Mouse (Mus musculus): ENCODE measurements around the gene Pnpla3.

Pnpla3 gene

DNA sequence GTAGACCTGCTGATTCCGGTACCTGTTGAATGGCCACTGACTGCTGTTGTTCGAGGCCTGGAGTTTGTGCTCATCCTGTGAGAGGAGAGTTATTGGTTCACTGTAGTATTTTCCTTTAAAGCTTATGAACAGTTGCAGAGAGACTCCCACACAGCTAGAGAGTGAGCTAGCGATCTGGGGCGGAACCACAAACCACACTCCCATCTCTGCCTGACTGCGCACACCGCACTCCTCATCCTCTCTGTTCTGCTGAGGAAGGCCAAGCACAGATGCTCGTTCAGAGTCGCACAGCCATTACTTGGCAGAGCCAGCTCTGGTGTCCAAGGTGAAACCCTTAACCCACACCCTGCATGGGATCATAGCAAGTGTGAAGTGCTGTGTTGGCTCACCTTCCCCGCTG, 11.1 kb downstream of the Pnpla3 start:
- DNase-seq (ENCODE audit: low spot score in 2 of 2): no peak

DNA sequence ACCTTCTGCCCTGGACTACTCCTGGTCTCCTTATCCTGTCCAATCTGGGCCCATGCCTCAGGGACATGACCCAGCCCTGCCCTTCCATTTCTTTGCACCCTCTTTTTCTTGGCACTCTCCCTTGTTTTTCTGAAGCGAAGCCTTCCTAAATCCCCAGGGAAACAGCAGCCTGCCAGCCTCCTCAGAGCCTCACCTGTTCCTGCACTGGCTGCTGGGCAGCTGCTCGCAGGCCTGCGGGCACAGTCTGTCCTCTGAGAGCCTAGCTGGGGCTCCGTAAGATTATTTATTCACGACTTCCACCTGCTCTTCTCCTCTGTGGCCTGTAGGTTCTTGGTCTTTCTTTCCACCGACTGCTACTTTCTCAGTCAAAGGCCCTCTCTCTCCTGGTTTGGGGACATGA, 14.4 kb downstream of the Pnpla3 start:
- DNase-seq (ENCODE audit: low spot score in 2 of 2): no peak

DNA sequence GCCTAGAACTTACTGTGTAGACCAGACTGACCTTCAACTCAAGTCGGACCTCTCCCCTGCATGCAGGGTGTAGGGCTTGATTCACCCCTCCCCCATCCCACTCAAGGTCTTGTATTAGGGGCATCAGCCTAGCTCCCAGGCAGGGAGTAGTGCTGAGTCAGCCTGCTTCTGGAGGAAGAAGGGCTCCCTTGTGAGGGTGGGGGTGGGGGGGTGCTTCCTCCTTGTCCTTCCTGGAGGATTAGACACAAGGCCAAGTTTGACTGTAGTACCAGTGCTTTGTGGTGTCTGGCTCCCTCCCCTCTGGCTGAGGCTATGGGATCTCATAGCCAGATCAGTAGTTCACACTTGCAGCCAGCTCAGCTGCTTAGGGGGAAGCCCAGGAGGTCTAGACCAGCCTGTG, 16.3 kb downstream of the Pnpla3 start:
- DNase-seq (ENCODE audit: low spot score in 2 of 2): no peak

DNA sequence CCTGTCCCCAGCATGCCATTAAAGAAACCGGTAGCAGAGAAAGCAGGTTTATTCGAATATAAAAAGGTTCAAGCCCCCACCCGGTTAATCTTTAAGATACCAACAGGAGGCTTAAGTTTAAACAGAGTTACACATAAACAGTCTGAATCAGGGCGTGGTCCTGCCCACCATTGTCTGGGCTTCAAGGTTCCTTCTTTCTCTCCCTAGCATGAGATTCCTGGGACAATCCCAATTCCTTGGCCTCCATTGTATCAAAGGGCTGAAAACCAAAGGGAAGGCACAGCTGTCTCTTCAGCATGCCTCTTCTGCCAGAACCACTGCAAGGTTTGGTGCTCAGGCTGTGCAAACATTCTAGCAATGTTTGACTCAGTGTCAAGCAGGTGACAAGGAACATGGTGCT, 18.6 kb downstream of the Pnpla3 start:
- no peak for DNase-seq (ENCODE audit: low spot score in 2 of 2)

DNA sequence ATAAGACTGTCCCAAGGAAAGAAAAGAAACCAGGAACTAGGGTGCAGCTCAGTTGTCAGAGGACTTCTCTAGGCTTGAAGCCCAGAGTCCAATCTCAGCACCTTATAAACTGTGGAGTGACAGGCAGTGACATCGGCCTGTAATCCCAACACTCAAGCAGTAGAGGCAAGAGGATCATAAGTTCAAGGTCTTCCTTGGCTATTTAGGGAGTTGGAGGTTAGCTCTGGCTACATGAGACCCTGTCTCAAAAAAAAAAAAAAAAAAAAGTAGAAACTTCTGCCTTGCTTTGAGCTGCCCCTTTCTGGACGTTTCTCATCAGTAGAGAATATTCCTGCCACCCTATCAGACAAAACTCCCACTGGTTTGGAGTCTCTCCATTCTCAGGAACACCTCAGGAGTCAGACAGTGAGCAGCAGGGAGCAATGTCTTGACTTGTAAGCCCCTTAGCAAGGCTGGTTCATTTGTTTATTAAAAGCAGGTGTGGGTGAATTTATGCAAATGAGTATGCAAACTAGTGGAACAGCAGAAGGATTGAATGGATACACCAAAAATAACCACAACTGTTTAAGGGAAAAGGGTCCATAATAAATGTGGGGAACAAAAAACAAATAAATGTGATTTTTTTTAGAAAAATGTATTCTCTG, 21.4 kb downstream of the Pnpla3 start:
- no peak for DNase-seq (ENCODE audit: low spot score in 2 of 2)

DNA sequence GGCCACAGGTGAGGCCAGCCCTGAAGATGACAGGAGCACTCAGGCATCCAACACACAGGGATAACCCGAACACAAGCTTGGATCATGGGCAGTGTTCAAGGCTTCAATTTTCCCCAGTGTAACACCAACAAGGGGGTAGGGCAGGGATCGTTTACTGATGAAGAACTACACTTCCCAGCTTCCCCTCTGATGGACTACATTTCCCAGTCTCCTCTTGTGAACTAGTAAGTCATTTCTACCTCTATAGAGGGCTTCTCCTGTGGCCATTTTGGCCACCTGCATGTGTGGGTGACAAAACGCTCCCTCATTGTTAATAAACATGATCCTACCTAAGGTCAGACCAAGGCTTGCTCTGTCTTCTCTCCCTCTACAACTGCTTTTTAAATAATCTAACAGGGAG, 22.2 kb downstream of the Pnpla3 start:
- no peak for DNase-seq (ENCODE audit: low spot score in 2 of 2)

DNA sequence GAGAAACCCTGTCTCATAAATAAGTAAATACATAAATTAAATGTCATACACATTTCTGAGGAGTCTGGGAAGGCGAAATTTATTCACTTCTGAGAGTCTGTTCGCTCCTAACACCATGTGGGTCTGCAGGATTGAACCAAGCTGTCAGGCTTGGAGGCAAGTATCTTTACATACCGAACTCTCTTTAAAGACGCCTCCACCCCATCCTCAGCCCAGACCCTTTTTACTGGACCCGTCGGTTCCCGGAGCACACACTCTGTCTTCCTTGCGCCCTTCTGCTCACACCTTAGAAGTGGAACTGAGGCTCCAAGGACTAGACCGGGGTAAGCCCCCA, 24.1 kb downstream of the Pnpla3 start:
- no peak for DNase-seq (ENCODE audit: low spot score in 2 of 2)

DNA sequence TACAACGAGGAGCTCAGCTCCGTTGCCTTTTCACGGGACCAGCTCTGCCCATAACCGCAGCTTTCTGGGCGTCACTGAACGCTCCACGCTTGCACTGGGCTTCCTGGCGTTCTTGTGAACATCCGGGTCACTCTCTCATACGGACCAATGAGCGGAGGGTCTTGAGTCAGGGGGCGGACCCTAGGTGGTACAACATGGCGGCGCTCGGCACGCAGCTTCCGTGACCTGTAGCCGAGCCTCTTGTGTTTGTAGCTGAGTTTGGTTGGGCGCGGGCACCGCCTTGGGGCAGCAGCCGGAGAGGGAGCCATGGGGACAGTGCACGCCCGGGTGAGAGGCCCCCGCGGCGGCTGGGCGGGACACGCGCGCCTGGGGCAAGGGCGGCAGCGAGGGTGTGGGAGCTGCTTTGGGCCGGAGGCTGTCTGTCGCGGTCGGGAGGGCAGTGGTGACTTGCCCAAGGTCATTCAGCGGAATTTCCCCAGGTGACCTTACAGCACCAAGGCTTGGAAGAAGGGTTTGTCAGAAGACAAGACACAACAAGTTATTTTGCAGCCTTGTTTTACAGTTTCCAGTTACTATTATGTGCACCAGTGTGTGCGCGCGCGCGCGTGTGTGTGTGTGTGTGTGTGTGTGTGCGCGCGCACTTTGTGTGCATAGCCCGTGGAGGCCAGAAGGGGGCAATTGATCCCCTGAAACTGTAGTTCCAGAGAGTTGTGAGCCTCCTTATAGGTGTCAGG, 24.6 kb downstream of the Pnpla3 start, which contains the start of gene Samm50:
Gene Samm50 (plus strand): TSS at position 184 of the 734 bp plus-strand sequence.
- DNase-seq (ENCODE audit: low spot score in 2 of 2): peak; percentile 87 to 91

DNA sequence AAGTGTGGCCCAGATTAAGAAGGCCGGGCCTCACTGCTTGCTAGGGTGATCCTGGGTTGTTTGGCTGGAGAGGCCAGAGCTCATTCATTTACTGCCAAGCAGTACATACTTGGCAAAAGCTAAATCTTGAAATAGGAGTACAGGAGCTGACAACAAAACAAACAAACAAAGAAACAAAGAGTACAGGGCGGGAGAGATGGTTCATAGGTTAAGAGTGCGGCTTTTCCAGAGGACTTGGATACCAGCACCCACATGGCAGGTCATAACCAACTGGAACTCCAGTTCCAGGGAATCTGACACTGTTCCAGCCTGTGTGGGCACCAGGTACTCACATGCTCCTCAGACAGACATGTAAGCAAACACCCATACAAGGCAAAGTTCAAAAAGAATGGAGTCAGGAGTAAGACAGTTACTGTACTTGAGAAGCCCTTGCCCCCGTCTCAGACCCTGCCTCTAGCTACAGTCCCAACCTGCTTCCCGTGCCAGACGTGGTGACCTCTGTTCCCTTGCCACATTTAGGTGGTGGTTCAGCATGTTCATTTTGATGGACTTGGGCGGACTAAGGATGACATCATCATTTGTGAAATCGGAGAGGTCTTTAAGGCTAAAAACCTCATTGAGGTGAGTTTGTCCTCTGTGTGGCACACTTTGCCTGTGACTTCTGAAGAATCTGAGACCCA, 29.0 kb downstream of the Pnpla3 start:
- no peak for DNase-seq (ENCODE audit: low spot score in 2 of 2)

DNA sequence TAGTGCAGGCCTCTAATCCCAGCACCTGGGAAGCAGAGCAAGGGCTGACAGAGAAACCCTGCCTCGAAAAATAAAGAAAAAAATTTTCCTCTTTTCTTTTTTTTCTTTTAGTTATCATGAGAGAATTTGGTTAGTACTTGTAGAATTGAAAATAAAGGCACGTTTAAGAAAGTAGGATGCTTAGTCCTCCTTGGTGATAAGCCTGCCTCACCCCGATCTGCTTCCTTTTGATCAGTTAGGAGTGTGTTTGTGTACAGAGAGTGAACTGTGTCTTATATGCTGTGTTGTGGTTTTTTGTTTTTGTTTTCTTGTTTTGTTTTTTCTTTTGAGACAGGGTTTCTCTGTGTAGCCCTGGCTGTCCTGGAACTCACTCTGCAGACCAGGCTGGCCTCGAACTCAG, 39.7 kb downstream of the Pnpla3 start:
- no peak for DNase-seq (ENCODE audit: low spot score in 2 of 2)

DNA sequence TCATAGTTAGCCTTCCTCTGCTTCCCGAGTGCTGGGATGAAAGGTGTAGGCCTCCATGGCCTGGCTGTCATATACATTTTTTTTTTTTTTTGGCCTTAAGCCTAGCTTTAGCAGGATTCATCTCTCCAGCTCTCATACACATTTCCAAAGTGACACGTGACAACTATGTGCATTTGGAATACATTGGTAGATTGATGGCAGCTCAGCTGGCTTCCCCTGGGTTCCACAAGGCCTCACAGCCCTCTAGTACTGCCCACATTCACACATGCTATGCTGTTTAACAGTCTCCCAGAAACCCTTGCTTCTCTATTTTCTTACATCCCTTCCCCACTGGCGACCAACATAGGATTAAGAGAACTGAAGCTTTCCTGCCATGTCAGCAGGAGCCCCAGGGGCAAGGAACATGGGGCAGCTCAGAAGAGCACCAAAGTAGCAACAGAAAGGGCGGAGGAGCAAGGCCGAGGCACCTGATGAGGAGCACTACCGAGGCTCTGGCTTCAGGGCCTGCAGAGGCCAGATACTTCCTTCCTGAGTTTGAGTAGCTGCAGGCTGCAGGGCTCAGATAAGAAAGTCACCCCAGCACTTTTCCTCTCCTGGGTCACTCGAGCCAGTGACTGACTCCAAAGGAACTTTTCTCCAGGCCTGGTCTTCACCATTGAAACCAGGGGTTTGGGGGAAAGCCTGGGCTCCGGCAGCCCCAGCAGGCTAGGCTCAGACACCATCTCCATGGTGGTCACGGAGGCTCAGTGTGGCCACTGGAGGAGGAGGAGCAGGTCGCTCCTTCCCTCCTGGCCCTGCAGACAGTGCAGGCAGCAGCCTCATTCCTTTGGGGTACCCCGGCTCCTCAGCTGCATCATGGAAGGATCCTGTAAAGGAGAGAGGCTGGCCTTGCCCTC, 42.1 kb downstream of the Pnpla3 start:
- peak; percentile 70 to 82 for DNase-seq (ENCODE audit: low spot score in 2 of 2)

DNA sequence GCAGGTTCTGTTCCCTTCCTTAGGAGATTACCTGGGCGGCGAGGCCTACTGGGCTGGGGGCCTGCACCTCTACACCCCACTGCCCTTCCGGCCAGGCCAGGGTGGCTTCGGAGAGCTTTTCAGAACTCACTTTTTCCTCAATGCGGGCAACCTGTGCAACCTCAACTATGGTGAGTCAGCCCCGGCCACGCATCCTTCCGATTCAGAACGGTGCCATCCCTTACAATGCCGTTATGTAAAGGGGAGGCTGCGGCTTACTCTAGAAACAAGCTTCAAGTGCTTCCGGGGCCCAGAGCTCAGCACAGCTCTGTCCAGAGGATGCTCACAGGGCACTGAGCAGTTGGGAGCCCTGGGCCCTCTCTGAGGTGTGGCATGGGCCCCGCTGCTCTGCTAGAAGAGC, 42.8 kb downstream of the Pnpla3 start:
- peak in 1 of 2 experiments; percentile 33 for DNase-seq (ENCODE audit: low spot score in 2 of 2)

DNA sequence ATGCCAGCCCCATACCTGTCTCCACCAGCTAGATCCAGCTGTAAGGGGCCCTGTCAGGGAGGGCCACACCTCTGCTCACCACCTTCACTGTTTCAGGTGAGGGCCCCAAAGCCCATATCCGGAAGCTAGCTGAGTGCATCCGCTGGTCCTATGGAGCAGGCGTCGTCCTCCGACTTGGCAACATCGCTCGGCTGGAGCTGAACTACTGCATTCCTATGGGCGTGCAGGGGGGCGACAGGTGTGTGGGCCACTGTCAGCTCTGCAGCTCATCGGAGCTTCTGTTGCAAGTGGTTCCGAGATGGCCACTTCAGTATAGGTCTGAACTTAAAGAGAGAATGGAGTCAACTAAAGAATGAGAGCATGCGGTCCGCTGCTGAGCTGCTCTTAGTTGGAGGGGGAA, 43.3 kb downstream of the Pnpla3 start:
- DNase-seq (ENCODE audit: low spot score in 2 of 2): peak; percentile 36 to 40

DNA sequence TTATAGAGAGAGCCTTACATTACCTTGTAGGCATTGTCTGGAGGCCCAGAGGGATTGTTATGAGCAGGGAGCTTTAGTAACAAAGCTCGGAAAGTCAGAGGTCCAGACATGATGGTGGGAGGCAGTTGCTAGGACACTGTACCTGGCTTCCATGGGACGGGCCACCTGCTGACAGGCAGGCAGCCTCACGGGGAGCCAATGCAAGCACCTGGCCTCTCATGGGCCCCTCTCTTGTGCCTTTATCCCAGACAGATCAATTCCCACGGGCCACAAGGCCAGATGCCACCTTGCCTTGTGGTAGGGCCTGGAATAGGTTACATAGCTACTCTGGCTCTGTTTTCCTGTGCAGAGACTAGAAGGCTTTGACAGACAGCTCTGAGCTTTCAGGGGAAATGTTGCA, 43.9 kb downstream of the Pnpla3 start:
- no peak for DNase-seq (ENCODE audit: low spot score in 2 of 2)

DNA sequence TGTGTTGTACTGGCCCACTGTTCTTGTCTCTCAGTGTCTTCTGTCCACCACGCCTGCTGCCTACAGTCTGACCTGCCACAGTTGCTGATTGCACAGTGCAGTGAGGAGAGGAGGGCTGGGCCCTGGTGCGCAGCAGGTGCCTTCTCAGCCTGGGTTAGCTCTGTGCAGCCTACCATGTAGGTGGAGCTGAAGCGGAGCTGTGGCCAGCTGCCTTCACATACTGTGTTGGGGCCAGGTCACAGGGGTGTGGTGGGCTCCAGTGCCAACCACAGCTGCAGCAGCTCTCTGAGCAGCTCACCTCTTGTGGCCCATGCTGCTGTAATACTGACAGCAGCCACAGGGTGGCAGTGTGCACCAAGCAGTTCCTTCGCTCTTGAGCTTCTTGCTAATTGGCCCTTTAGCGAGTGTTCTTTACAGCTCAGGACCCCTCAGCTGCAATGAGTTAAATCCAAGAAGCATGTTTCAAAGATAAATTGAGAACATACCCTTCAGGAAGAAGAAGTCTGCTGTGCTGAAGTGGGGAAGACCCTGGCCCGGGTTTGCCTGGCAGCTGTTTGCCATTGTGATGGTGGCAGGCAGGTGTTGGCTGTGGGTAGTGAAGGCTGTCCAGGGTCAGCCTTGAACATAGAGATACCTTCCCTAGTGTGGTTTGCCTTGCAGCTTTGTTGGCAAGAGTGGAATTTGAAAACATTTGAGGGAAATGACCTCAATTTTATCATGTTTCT, 44.6 kb downstream of the Pnpla3 start:
- peak; percentile 94 for DNase-seq (ENCODE audit: low spot score in 2 of 2)

DNA sequence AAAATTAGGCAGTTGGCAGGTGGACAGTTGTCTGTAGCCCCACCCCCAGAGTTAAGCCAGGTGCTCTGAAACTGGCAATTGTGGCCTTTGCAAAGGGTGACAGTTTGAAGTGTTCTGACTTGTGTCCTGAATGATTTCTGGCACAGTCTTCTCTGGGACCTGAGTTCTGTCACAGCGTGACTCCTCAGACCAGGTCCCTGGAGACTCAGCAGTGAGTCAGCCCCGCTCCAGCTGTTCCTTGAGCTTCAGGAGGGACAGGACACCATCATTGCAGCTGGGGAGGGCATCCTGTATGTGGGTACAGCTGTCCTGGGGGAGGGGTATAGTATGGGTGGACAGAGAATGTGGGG, 45.1 kb downstream of the Pnpla3 start:
- DNase-seq (ENCODE audit: low spot score in 2 of 2): no peak

DNA sequence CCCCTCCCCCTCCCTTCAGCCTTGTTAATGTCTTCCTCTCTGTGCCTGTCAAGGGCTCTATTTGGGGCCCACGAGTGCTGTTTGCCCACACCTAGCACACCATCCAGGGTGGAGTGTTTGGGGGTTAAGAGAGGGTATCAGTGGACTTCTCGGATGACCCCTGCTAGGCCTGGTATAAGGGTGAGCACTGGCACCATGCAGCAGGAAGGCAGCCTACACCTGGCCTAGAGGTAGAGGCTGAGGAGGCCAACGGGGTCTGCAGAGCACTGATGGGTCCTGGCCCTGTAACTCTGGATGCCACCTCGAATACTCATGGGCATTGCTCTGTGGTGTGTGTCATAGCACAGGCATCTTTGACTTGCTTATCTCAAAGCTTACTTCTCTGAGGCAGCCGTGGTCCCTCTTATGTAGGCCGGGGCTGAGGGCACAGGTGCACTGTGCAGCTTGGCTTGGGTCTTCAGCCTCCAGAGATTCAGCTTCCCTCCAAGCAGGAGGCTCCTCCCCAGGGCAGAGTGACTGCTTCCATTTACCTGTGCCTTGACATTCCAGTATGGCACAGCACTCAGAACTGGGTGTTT, 45.6 kb downstream of the Pnpla3 start:
- DNase-seq (ENCODE audit: low spot score in 2 of 2): no peak

DNA sequence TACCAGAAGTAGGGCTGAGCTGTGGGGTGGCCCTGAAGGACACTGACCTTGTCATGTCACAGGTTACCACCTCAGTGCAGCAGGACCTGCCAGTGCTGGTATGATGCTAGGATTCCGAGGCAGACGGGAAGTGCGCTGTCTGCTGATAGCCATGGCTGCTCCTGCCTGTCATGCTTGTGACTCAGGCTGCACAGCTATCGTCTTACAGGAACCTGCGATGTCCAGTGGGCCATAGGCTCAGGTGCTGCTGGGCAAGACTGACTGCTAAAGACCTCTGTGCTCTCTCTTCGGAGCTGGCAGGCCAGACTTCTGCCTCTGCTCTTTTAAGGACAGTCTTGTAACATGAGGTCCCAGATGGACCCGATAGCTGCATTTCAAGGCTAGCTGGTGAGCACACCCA, 46.8 kb downstream of the Pnpla3 start:
- no peak for DNase-seq (ENCODE audit: low spot score in 2 of 2)

DNA sequence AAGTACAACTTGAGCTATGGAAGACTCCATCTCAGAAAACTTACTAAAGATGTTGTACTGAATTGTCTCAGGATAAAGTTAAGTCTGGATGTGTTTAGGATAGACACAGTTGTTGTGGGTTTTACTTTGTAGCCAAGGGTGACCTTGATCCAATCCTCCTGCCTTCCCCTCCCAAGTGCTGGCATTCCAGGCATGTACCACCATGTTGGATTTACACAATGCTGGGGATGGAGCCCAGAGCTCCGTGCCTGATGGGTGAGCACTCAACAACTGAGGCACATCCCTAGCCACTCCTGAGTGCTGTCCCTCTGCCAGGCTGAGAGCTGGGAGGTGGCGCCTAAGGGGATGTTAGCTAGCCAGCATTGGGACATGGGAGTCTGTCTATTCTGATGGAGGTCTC, 47.6 kb downstream of the Pnpla3 start:
- DNase-seq (ENCODE audit: low spot score in 2 of 2): no peak

DNA sequence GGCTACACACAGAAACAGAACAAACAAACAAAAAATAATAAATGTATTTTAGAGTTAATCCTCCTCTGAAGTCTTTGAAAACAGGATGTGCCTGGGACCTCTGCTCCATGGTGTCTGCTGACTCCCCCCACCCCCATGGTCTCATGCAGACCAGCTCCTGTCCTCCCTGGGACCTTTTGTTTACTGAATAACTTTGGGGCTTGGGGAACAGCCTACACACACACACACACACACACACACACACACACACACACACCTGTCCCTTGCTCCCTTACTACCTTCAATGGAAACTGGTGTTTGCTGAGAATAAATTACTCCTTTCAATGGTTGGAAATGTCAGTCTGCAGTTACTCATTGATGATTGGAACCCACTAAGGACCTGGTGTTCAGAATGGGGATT, 48.4 kb downstream of the Pnpla3 start:
- DNase-seq (ENCODE audit: low spot score in 2 of 2): no peak

DNA sequence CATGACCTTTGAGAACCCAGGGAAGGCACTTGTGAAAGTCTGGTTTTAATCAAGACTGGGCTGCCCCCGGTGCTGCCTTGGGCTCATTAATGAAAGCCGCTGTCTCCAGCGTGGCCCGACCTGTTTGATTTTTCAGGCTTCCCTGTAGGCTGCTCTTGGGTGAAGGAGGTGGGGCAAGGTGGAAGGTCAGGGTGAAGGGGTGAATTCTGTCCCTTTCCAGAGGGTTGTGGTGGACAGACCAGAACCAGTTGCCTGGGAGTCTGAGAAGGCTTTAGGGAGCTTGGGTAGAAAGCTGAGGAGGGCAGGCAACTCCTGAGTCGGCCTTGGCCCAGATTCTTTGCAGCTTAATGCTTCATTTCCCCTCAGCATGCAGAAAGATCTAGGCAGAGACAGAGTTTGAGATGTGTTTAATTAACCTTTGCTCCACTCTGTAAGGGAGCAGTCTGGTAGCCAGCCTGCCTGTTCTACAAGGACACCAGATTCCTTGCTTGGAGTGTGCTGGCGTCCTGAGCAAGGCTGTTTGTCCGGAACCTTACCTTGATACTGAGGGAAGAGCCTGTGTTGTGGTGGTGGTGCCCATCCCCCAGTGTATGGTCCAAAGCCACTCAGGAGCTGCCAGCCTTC, 48.9 kb downstream of the Pnpla3 start:
- no peak for DNase-seq (ENCODE audit: low spot score in 2 of 2)

All from spleen, postnatal 10 days (tissue).